Mouse (Mus musculus): ENCODE measurements around the gene Sapcd2. TPM values are rescaled to one million over a fixed set of nuclear protein-coding genes. Genes with fewer than 3 reads are reported as not detected.
A peak's percentile ranks its signal among the peaks of the same experiment; 100 is the strongest.

Gene Sapcd2
- polyA plus RNA-seq, 1 experiment from 2014 or later, result 47.2 TPM

GRCm38 (mm10) chr2:25349499-25349898, 22.6 kb upstream of the Sapcd2 start:
- H3K9me3 ChIP-seq (ENCODE audit: control insufficient read depth, low read length), result no peaks in the 10 kb centered on the region
- H3K27me3 ChIP-seq (ENCODE audit: control insufficient read depth, insufficient read depth, low read length), result no peaks in the 10 kb centered on the region
- no peak overlapping the region for H3K4me2 ChIP-seq (replicated peaks; ENCODE audit: low read depth, low read length)
- H3K36me3 ChIP-seq (ENCODE audit: control insufficient read depth, insufficient read depth, low read length), result peaks cover 87% of the 10 kb centered on the region
- no peak overlapping the region for H3K4me3 ChIP-seq (ENCODE audit: low read length)
- no peak overlapping the region for H3K9ac ChIP-seq (ENCODE audit: low read depth, low read length)
- WGBS, result 89% methylated on average over 4 of the region's 4 CpGs
- H3K27ac ChIP-seq (ENCODE audit: low read depth, low read length), result no peak overlapping the region
- ATAC-seq (ENCODE audit: low FRiP score, low TSS enrichment), result no peak
- no peaks in the 10 kb centered on the region for H3K4me1 ChIP-seq (ENCODE audit: control insufficient read depth, insufficient read depth, low read length)

- H3K27ac ChIP-seq (ENCODE audit: low read depth, low read length), result no peak overlapping the region
- 94% methylated on average over 3 of the region's 3 CpGs for whole genome bisulfite sequencing
- no peak overlapping the region for H3K9ac ChIP-seq (ENCODE audit: low read depth, low read length)
- no peaks in the 10 kb centered on the region for H3K9me3 ChIP-seq (ENCODE audit: control insufficient read depth, low read length)
- no peaks in the 10 kb centered on the region for H3K27me3 ChIP-seq (ENCODE audit: control insufficient read depth, insufficient read depth, low read length)
- H3K4me1 ChIP-seq (ENCODE audit: control insufficient read depth, insufficient read depth, low read length), result peaks cover 3% of the 10 kb centered on the region; the same call in 1 of the 2 replicates
- no peak overlapping the region for H3K4me2 ChIP-seq (replicated peaks; ENCODE audit: low read depth, low read length)
- no peak overlapping the region for H3K4me3 ChIP-seq (ENCODE audit: low read length)
- peaks cover 75% of the 10 kb centered on the region for H3K36me3 ChIP-seq (ENCODE audit: control insufficient read depth, insufficient read depth, low read length)
- ATAC-seq (ENCODE audit: low FRiP score, low TSS enrichment), result no peak
These were observed 21.4 kb upstream of the Sapcd2 start for GRCm38 (mm10) chr2:25350701-25351100.

GRCm38 (mm10) chr2:25354211-25354610, 17.9 kb upstream of the Sapcd2 start:
- ATAC-seq (ENCODE audit: low FRiP score, low TSS enrichment), result no peak
- Histone ChIP-seq H3K4me2 (replicated peaks; ENCODE audit: low read depth, low read length) (no peak overlapping the region), H3K9ac (ENCODE audit: low read depth, low read length) (no peak overlapping the region), H3K36me3 (ENCODE audit: control insufficient read depth, insufficient read depth, low read length) (peaks cover 43% of the 10 kb centered on the region), H3K27ac (ENCODE audit: low read depth, low read length) (no peak overlapping the region), H3K4me1 (ENCODE audit: control insufficient read depth, insufficient read depth, low read length) (peaks cover 12% of the 10 kb centered on the region), H3K27me3 (ENCODE audit: control insufficient read depth, insufficient read depth, low read length) (no peaks in the 10 kb centered on the region), H3K4me3 (ENCODE audit: low read length) (no peak overlapping the region), H3K9me3 (ENCODE audit: control insufficient read depth, low read length) (no peaks in the 10 kb centered on the region)
- 84% methylated on average over 6 of the region's 6 CpGs for WGBS

- Histone ChIP-seq H3K36me3 (ENCODE audit: control insufficient read depth, insufficient read depth, low read length) (peaks cover 29% of the 10 kb centered on the region), H3K9ac (ENCODE audit: low read depth, low read length) (peak overlapping the region; percentile 58), H3K27me3 (ENCODE audit: control insufficient read depth, insufficient read depth, low read length) (no peaks in the 10 kb centered on the region), H3K4me2 (replicated peaks; ENCODE audit: low read depth, low read length) (peak overlapping the region; percentile 86), H3K4me1 (ENCODE audit: control insufficient read depth, insufficient read depth, low read length) (peaks cover 12% of the 10 kb centered on the region), H3K9me3 (ENCODE audit: control insufficient read depth, low read length) (no peaks in the 10 kb centered on the region), H3K4me3 (ENCODE audit: low read length) (peak overlapping the region; percentile 58), H3K27ac (ENCODE audit: low read depth, low read length) (no peak overlapping the region)
- ATAC-seq (ENCODE audit: low FRiP score, low TSS enrichment), result peak; percentile 16; the same call in 1 of the 2 replicates
- whole genome bisulfite sequencing, result 33% methylated on average over 18 of the region's 18 CpGs
These were observed 16.6 kb upstream of the Sapcd2 start for GRCm38 (mm10) chr2:25355419-25356066.

GRCm38 (mm10) chr2:25356208-25357079, 15.7 kb upstream of the Sapcd2 start, which contains the start of gene Dpp7:
TSS of gene Dpp7 (minus strand) at chr2:25356359.
- WGBS, result 5% methylated on average over 13 of the region's 13 CpGs
- peak within 1 kb of the TSS; percentile 86 for H3K4me2 ChIP-seq (replicated peaks; ENCODE audit: low read depth, low read length)
- peak within 1 kb of the TSS; percentile 58 for H3K9ac ChIP-seq (ENCODE audit: low read depth, low read length)
- no peak within 1 kb of the TSS for H3K27ac ChIP-seq (ENCODE audit: low read depth, low read length)
- ATAC-seq (ENCODE audit: low FRiP score, low TSS enrichment), result peak; percentile 80
- H3K4me3 ChIP-seq (ENCODE audit: low read length), result peak within 1 kb of the TSS; percentile 58
- no peaks in the 10 kb centered on the region for H3K27me3 ChIP-seq (ENCODE audit: control insufficient read depth, insufficient read depth, low read length)
- H3K9me3 ChIP-seq (ENCODE audit: control insufficient read depth, low read length), result no peaks in the 10 kb centered on the region
- peaks cover 12% of the 10 kb centered on the region for H3K4me1 ChIP-seq (ENCODE audit: control insufficient read depth, insufficient read depth, low read length)
- peaks cover 20% of the 10 kb centered on the region for H3K36me3 ChIP-seq (ENCODE audit: control insufficient read depth, insufficient read depth, low read length)

- Histone ChIP-seq H3K4me2 (replicated peaks; ENCODE audit: low read depth, low read length) (no peak overlapping the region), H3K27me3 (ENCODE audit: control insufficient read depth, insufficient read depth, low read length) (peaks cover 2% of the 10 kb centered on the region; the same call in 1 of the 2 replicates), H3K9me3 (ENCODE audit: control insufficient read depth, low read length) (no peaks in the 10 kb centered on the region), H3K36me3 (ENCODE audit: control insufficient read depth, insufficient read depth, low read length) (no peaks in the 10 kb centered on the region), H3K4me1 (ENCODE audit: control insufficient read depth, insufficient read depth, low read length) (peaks cover 23% of the 10 kb centered on the region), H3K9ac (ENCODE audit: low read depth, low read length) (no peak overlapping the region), H3K4me3 (ENCODE audit: low read length) (no peak overlapping the region), H3K27ac (ENCODE audit: low read depth, low read length) (no peak overlapping the region)
- ATAC-seq (ENCODE audit: low FRiP score, low TSS enrichment), result no peak
- 78% methylated on average over 4 of the region's 4 CpGs for WGBS
These were observed 12.3 kb upstream of the Sapcd2 start for GRCm38 (mm10) chr2:25359848-25360247.

- no peak overlapping the region for H3K9ac ChIP-seq (ENCODE audit: low read depth, low read length)
- H3K9me3 ChIP-seq (ENCODE audit: control insufficient read depth, low read length), result no peaks in the 10 kb centered on the region
- no peaks in the 10 kb centered on the region for H3K36me3 ChIP-seq (ENCODE audit: control insufficient read depth, insufficient read depth, low read length)
- H3K4me2 ChIP-seq (replicated peaks; ENCODE audit: low read depth, low read length), result no peak overlapping the region
- no peak overlapping the region for H3K27ac ChIP-seq (ENCODE audit: low read depth, low read length)
- H3K4me1 ChIP-seq (ENCODE audit: control insufficient read depth, insufficient read depth, low read length), result peaks cover 12% of the 10 kb centered on the region
- 50% methylated on average over 13 of the region's 13 CpGs for WGBS
- 0 out of 2 replicates have a peak, but pooled peaks have one; percentile 11 for ATAC-seq (ENCODE audit: low FRiP score, low TSS enrichment)
- H3K4me3 ChIP-seq (ENCODE audit: low read length), result no peak overlapping the region
- H3K27me3 ChIP-seq (ENCODE audit: control insufficient read depth, insufficient read depth, low read length), result peaks cover 7% of the 10 kb centered on the region; the same call in 1 of the 2 replicates
These were observed 8.5 kb upstream of the Sapcd2 start for GRCm38 (mm10) chr2:25363478-25364178.

- peak overlapping the region; percentile 49; the same call in 1 of the 2 replicates for H3K4me3 ChIP-seq (ENCODE audit: low read length)
- no peak overlapping the region for H3K27ac ChIP-seq (ENCODE audit: low read depth, low read length)
- H3K27me3 ChIP-seq (ENCODE audit: control insufficient read depth, insufficient read depth, low read length), result peaks cover 7% of the 10 kb centered on the region; the same call in 1 of the 2 replicates
- 0 out of 2 replicates have a peak overlapping the region, but pooled peaks have one; percentile 87 for H3K4me2 ChIP-seq (replicated peaks; ENCODE audit: low read depth, low read length)
- H3K36me3 ChIP-seq (ENCODE audit: control insufficient read depth, insufficient read depth, low read length), result no peaks in the 10 kb centered on the region
- 90% methylated on average over 4 of the region's 4 CpGs for WGBS
- H3K4me1 ChIP-seq (ENCODE audit: control insufficient read depth, insufficient read depth, low read length), result peaks cover 12% of the 10 kb centered on the region
- H3K9ac ChIP-seq (ENCODE audit: low read depth, low read length), result no peak overlapping the region
- no peaks in the 10 kb centered on the region for H3K9me3 ChIP-seq (ENCODE audit: control insufficient read depth, low read length)
- ATAC-seq (ENCODE audit: low FRiP score, low TSS enrichment), result no peak
These were observed 7.8 kb upstream of the Sapcd2 start for GRCm38 (mm10) chr2:25364313-25364712.

Data from kidney, embryonic 14.5 days (tissue).